Mouse (Mus musculus): ENCODE data around the gene Kcnab3. TPM values are rescaled to one million over a fixed set of nuclear protein-coding genes. Genes with fewer than 3 reads are reported as not detected.
"Not testable (repeated sequence)": the region's sequence is repeated elsewhere in the genome, so short reads cannot be mapped to it uniquely, and the experiment has no call there.

The Kcnab3 gene
- polyA plus RNA-seq (2015; fragmentation: Nextera tagmentation; extraction: Ambion mirVana), result 4.2 and 5.1 TPM in 2 replicates

GRCm38 (mm10) chr11:69325628-69326407 lies at the start of gene Kcnab3:
Gene Kcnab3 (plus strand): TSS chr11:69326258.
- H3K36me3 ChIP-seq, result no peaks in the 10 kb centered on the region
- 12% methylated on average over 26 of the region's 26 CpGs for WGBS
- 0 out of 2 replicates have a peak within 1 kb of the TSS, but pooled peaks have one; percentile 35 for H3K27ac ChIP-seq
- H3K9me3 ChIP-seq, result no peaks in the 10 kb centered on the region
- ATAC-seq (ENCODE audit: low FRiP score), result peak; percentile 56
- peaks cover 54% of the 10 kb centered on the region for H3K4me1 ChIP-seq (replicated peaks)
- peak within 1 kb of the TSS; percentile 54 for H3K4me3 ChIP-seq
- peak within 1 kb of the TSS; percentile 89 for H3K4me2 ChIP-seq
- peaks cover 35% of the 10 kb centered on the region for H3K27me3 ChIP-seq
- peak within 1 kb of the TSS; percentile 78 for H3K9ac ChIP-seq

- ATAC-seq (ENCODE audit: low FRiP score), result no peak
- Histone ChIP-seq H3K27ac (no peak overlapping the region), H3K4me1 (replicated peaks) (no peaks in the 10 kb centered on the region), H3K9ac (no peak overlapping the region), H3K4me2 (no peak overlapping the region), H3K9me3 (no peaks in the 10 kb centered on the region), H3K4me3 (no peak overlapping the region), H3K27me3 (no peaks in the 10 kb centered on the region), H3K36me3 (no peaks in the 10 kb centered on the region)
- 75% methylated on average over 5 of the region's 5 CpGs for WGBS
Observed at GRCm38 (mm10) chr11:69277267-69277666, 48.8 kb upstream of the Kcnab3 start.

- Histone ChIP-seq H3K27me3 (no peaks in the 10 kb centered on the region), H3K4me1 (replicated peaks) (no peaks in the 10 kb centered on the region), H3K4me2 (no peak overlapping the region), H3K36me3 (peaks cover 10% of the 10 kb centered on the region; the same call in 1 of the 2 replicates), H3K9me3 (no peaks in the 10 kb centered on the region), H3K9ac (no peak overlapping the region), H3K4me3 (no peak overlapping the region), H3K27ac (no peak overlapping the region)
- WGBS, result 93% methylated on average over 5 of the region's 5 CpGs
- ATAC-seq (ENCODE audit: low FRiP score), result no peak
Observed at GRCm38 (mm10) chr11:69291111-69291510, 34.9 kb upstream of the Kcnab3 start.

GRCm38 (mm10) chr11:69295286-69295685 lies 30.8 kb upstream of the Kcnab3 start:
- no peak overlapping the region for H3K4me2 ChIP-seq
- WGBS, result 92% methylated on average over 3 of the region's 3 CpGs
- no peak for ATAC-seq (ENCODE audit: low FRiP score)

GRCm38 (mm10) chr11:69297799-69298198 lies 28.3 kb upstream of the Kcnab3 start:
- Histone ChIP-seq H3K36me3 (peaks cover 57% of the 10 kb centered on the region), H3K27ac (no peak overlapping the region), H3K9ac (no peak overlapping the region), H3K4me1 (replicated peaks) (no peaks in the 10 kb centered on the region), H3K9me3 (no peaks in the 10 kb centered on the region), H3K4me3 (no peak overlapping the region), H3K4me2 (no peak overlapping the region), H3K27me3 (no peaks in the 10 kb centered on the region)
- ATAC-seq (ENCODE audit: low FRiP score), result no peak
- WGBS, result 88% methylated on average over 2 of the region's 2 CpGs

More at GRCm38 (mm10) chr11:69295286-69295685, 30.8 kb upstream of the Kcnab3 start:
- Histone ChIP-seq H3K9me3 (no peaks in the 10 kb centered on the region), H3K4me3 (no peak overlapping the region), H3K36me3 (peaks cover 35% of the 10 kb centered on the region), H3K27ac (no peak overlapping the region), H3K9ac (no peak overlapping the region), H3K4me1 (replicated peaks) (no peaks in the 10 kb centered on the region), H3K27me3 (no peaks in the 10 kb centered on the region)

GRCm38 (mm10) chr11:69298231-69298630 lies 27.8 kb upstream of the Kcnab3 start:
- Histone ChIP-seq H3K4me2 (no peak overlapping the region), H3K9ac (0 out of 2 replicates have a peak overlapping the region, but pooled peaks have one; percentile 13), H3K27me3 (no peaks in the 10 kb centered on the region), H3K27ac (no peak overlapping the region), H3K36me3 (peaks cover 62% of the 10 kb centered on the region), H3K4me3 (no peak overlapping the region), H3K4me1 (replicated peaks) (no peaks in the 10 kb centered on the region), H3K9me3 (no peaks in the 10 kb centered on the region)
- WGBS, result 82% methylated on average over 7 of the region's 7 CpGs
- ATAC-seq (ENCODE audit: low FRiP score), result no peak

GRCm38 (mm10) chr11:69302817-69303216 lies 23.2 kb upstream of the Kcnab3 start:
- Histone ChIP-seq H3K9ac (0 out of 2 replicates have a peak overlapping the region, but pooled peaks have one; percentile 13), H3K9me3 (no peaks in the 10 kb centered on the region), H3K36me3 (peaks cover 88% of the 10 kb centered on the region), H3K27ac (no peak overlapping the region), H3K27me3 (no peaks in the 10 kb centered on the region), H3K4me1 (replicated peaks) (no peaks in the 10 kb centered on the region), H3K4me3 (no peak overlapping the region), H3K4me2 (no peak overlapping the region)
- WGBS, result 93% methylated on average over 7 of the region's 7 CpGs
- ATAC-seq (ENCODE audit: low FRiP score), result no peak

- Histone ChIP-seq H3K27ac (no peak overlapping the region), H3K4me3 (no peak overlapping the region), H3K4me1 (replicated peaks) (no peaks in the 10 kb centered on the region), H3K27me3 (no peaks in the 10 kb centered on the region), H3K36me3 (peaks cover 90% of the 10 kb centered on the region), H3K9ac (no peak overlapping the region), H3K9me3 (no peaks in the 10 kb centered on the region), H3K4me2 (no peak overlapping the region)
- WGBS, result 97% methylated on average over 9 of the region's 9 CpGs
- no peak for ATAC-seq (ENCODE audit: low FRiP score)
Observed at GRCm38 (mm10) chr11:69305291-69305690, 20.8 kb upstream of the Kcnab3 start.

- peaks cover 4% of the 10 kb centered on the region; the same call in 1 of the 2 replicates for H3K4me1 ChIP-seq (replicated peaks)
- H3K4me2 ChIP-seq, result no peak overlapping the region
- no peaks in the 10 kb centered on the region for H3K9me3 ChIP-seq
- no peak for ATAC-seq (ENCODE audit: low FRiP score)
- H3K9ac ChIP-seq, result no peak overlapping the region
- no peak overlapping the region for H3K27ac ChIP-seq
- H3K27me3 ChIP-seq, result no peaks in the 10 kb centered on the region
- peaks cover 90% of the 10 kb centered on the region for H3K36me3 ChIP-seq
- H3K4me3 ChIP-seq, result no peak overlapping the region
- WGBS, result 97% methylated on average over 2 of the region's 2 CpGs
Observed at GRCm38 (mm10) chr11:69306039-69306438, 20.0 kb upstream of the Kcnab3 start.

GRCm38 (mm10) chr11:69311266-69311665 lies 14.8 kb upstream of the Kcnab3 start:
- ATAC-seq (ENCODE audit: low FRiP score), result no peak
- WGBS, result 69% methylated on average over 7 of the region's 7 CpGs
- no peaks in the 10 kb centered on the region for H3K27me3 ChIP-seq
- peaks cover 11% of the 10 kb centered on the region for H3K4me1 ChIP-seq (replicated peaks)
- peaks cover 89% of the 10 kb centered on the region for H3K36me3 ChIP-seq
- H3K27ac ChIP-seq, result peak overlapping the region; percentile 35
- H3K4me3 ChIP-seq, result no peak overlapping the region
- no peaks in the 10 kb centered on the region for H3K9me3 ChIP-seq
- peak overlapping the region; percentile 29; the same call in 1 of the 2 replicates for H3K9ac ChIP-seq
- no peak overlapping the region for H3K4me2 ChIP-seq

GRCm38 (mm10) chr11:69316361-69316760 lies 9.7 kb upstream of the Kcnab3 start:
- no peak for ATAC-seq (ENCODE audit: low FRiP score)
- Histone ChIP-seq H3K27ac (no peak overlapping the region), H3K4me3 (no peak overlapping the region), H3K27me3 (no peaks in the 10 kb centered on the region), H3K4me2 (no peak overlapping the region), H3K9ac (no peak overlapping the region), H3K36me3 (peaks cover 77% of the 10 kb centered on the region), H3K9me3 (no peaks in the 10 kb centered on the region), H3K4me1 (replicated peaks) (peaks cover 11% of the 10 kb centered on the region)
- WGBS, result over 99% methylated on average over 6 of the region's 6 CpGs

GRCm38 (mm10) chr11:69318000-69318399 lies 8.1 kb upstream of the Kcnab3 start:
- H3K4me3 ChIP-seq; ATAC-seq (ENCODE audit: low FRiP score); H3K4me2 ChIP-seq; H3K27me3 ChIP-seq; H3K27ac ChIP-seq; H3K9ac ChIP-seq; H3K9me3 ChIP-seq: not testable (repeated sequence)
- WGBS, result 90% methylated on average over 3 of the region's 3 CpGs
- Histone ChIP-seq H3K4me1 (replicated peaks) (peaks cover 21% of the 10 kb centered on the region), H3K36me3 (peaks cover 64% of the 10 kb centered on the region)

GRCm38 (mm10) chr11:69321580-69321979 lies 4.5 kb upstream of the Kcnab3 start:
- peak overlapping the region; percentile 80 for H3K9ac ChIP-seq
- H3K36me3 ChIP-seq, result peaks cover 32% of the 10 kb centered on the region
- no peak overlapping the region for H3K27ac ChIP-seq
- peaks cover under 1% of the 10 kb centered on the region; the same call in 1 of the 2 replicates for H3K27me3 ChIP-seq
- H3K9me3 ChIP-seq, result no peaks in the 10 kb centered on the region
- no peak for ATAC-seq (ENCODE audit: low FRiP score)
- H3K4me1 ChIP-seq (replicated peaks), result peaks cover 48% of the 10 kb centered on the region
- H3K4me3 ChIP-seq, result 0 out of 2 replicates have a peak overlapping the region, but pooled peaks have one; percentile 62
- WGBS, result 94% methylated on average over 6 of the region's 6 CpGs
- peak overlapping the region; percentile 76 for H3K4me2 ChIP-seq
